Mouse (Mus musculus): ENCODE measurements at regions not wholly inside any gene's neighbourhood (a gene's known extent, or its start where the extent isn't known, plus 50 kb on each side); places are given as distances from the start of the nearest gene placed in this dataset.
A peak's percentile ranks its signal among the peaks of the same experiment; 100 is the strongest.

GRCm38 (mm10) chr14:25206855-25207254, 252.1 kb upstream of the Zmiz1 start:
- Histone ChIP-seq H3K4me1 (ENCODE audit: control insufficient read depth, insufficient read depth, low read length) (no peaks in the 10 kb centered on the region), H3K27ac (ENCODE audit: insufficient read depth, low read depth, low read length) (no peak overlapping the region), H3K4me3 (ENCODE audit: insufficient read depth, low read depth, low read length) (no peak overlapping the region)
- no peak for TF ChIP-seq POLR2A (IDR thresholded peaks at IDR 0.05; ENCODE audit: insufficient read depth, low read depth, low read length)
- TF ChIP-seq CTCF (IDR thresholded peaks at IDR 0.05; ENCODE audit: insufficient read depth, low read depth, low read length), result no peak
- WGBS, result 79% methylated on average over 4 of the region's 4 CpGs

- Histone ChIP-seq H3K27ac (ENCODE audit: insufficient read depth, low read depth, low read length) (no peak overlapping the region), H3K4me3 (ENCODE audit: insufficient read depth, low read depth, low read length) (no peak overlapping the region), H3K4me1 (ENCODE audit: control insufficient read depth, insufficient read depth, low read length) (no peaks in the 10 kb centered on the region)
- no peak for TF ChIP-seq POLR2A (IDR thresholded peaks at IDR 0.05; ENCODE audit: insufficient read depth, low read depth, low read length)
- TF ChIP-seq CTCF (IDR thresholded peaks at IDR 0.05; ENCODE audit: insufficient read depth, low read depth, low read length), result no peak
- 95% methylated on average over 5 of the region's 5 CpGs for WGBS
Measured at GRCm38 (mm10) chr14:25207422-25207821, 251.6 kb upstream of the Zmiz1 start.

- no peaks in the 10 kb centered on the region for H3K4me1 ChIP-seq (ENCODE audit: control insufficient read depth, insufficient read depth, low read length)
- no peak overlapping the region for H3K4me3 ChIP-seq (ENCODE audit: insufficient read depth, low read depth, low read length)
- 86% methylated on average over 9 of the region's 9 CpGs for WGBS
- no peak for TF ChIP-seq POLR2A (IDR thresholded peaks at IDR 0.05; ENCODE audit: insufficient read depth, low read depth, low read length)
- no peak for TF ChIP-seq CTCF (IDR thresholded peaks at IDR 0.05; ENCODE audit: insufficient read depth, low read depth, low read length)
- no peak overlapping the region for H3K27ac ChIP-seq (ENCODE audit: insufficient read depth, low read depth, low read length)
Measured at GRCm38 (mm10) chr14:25208221-25209056, 250.5 kb upstream of the Zmiz1 start.

- 71% methylated on average over 6 of the region's 6 CpGs for WGBS
- H3K4me3 ChIP-seq (ENCODE audit: insufficient read depth, low read depth, low read length), result no peak overlapping the region
- no peaks in the 10 kb centered on the region for H3K4me1 ChIP-seq (ENCODE audit: control insufficient read depth, insufficient read depth, low read length)
- TF ChIP-seq CTCF (IDR thresholded peaks at IDR 0.05; ENCODE audit: insufficient read depth, low read depth, low read length) (no peak), POLR2A (IDR thresholded peaks at IDR 0.05; ENCODE audit: insufficient read depth, low read depth, low read length) (no peak)
- no peak overlapping the region for H3K27ac ChIP-seq (ENCODE audit: insufficient read depth, low read depth, low read length)
Measured at GRCm38 (mm10) chr14:25213056-25213455, 245.9 kb upstream of the Zmiz1 start.

GRCm38 (mm10) chr14:25223091-25223490, 235.9 kb upstream of the Zmiz1 start:
- Histone ChIP-seq H3K27ac (ENCODE audit: insufficient read depth, low read depth, low read length) (no peak overlapping the region), H3K4me3 (ENCODE audit: insufficient read depth, low read depth, low read length) (no peak overlapping the region), H3K4me1 (ENCODE audit: control insufficient read depth, insufficient read depth, low read length) (peaks cover 20% of the 10 kb centered on the region)
- TF ChIP-seq POLR2A (IDR thresholded peaks at IDR 0.05; ENCODE audit: insufficient read depth, low read depth, low read length) (no peak), CTCF (IDR thresholded peaks at IDR 0.05; ENCODE audit: insufficient read depth, low read depth, low read length) (no peak)
- 56% methylated on average over 1 of the region's 1 CpGs for WGBS

- Histone ChIP-seq H3K4me3 (ENCODE audit: insufficient read depth, low read depth, low read length) (no peak overlapping the region), H3K27ac (ENCODE audit: insufficient read depth, low read depth, low read length) (no peak overlapping the region), H3K4me1 (ENCODE audit: control insufficient read depth, insufficient read depth, low read length) (peaks cover 22% of the 10 kb centered on the region)
- 63% methylated on average over 3 of the region's 3 CpGs for WGBS
- no peak for TF ChIP-seq POLR2A (IDR thresholded peaks at IDR 0.05; ENCODE audit: insufficient read depth, low read depth, low read length)
- no peak for TF ChIP-seq CTCF (IDR thresholded peaks at IDR 0.05; ENCODE audit: insufficient read depth, low read depth, low read length)
Measured at GRCm38 (mm10) chr14:25225214-25225613, 233.8 kb upstream of the Zmiz1 start.

GRCm38 (mm10) chr14:25226155-25226839, 232.7 kb upstream of the Zmiz1 start:
- peak; percentile 25; the same call in 1 of the 2 replicates for TF ChIP-seq POLR2A (IDR thresholded peaks at IDR 0.05; ENCODE audit: insufficient read depth, low read depth, low read length)
- TF ChIP-seq CTCF (IDR thresholded peaks at IDR 0.05; ENCODE audit: insufficient read depth, low read depth, low read length), result no peak
- 13% methylated on average over 11 of the region's 11 CpGs for WGBS
- Histone ChIP-seq H3K4me1 (ENCODE audit: control insufficient read depth, insufficient read depth, low read length) (peaks cover 22% of the 10 kb centered on the region), H3K4me3 (ENCODE audit: insufficient read depth, low read depth, low read length) (0 out of 2 replicates have a peak overlapping the region, but pooled peaks have one; percentile 0), H3K27ac (ENCODE audit: insufficient read depth, low read depth, low read length) (peak overlapping the region; percentile 65)

- H3K27ac ChIP-seq (ENCODE audit: insufficient read depth, low read depth, low read length), result peak overlapping the region; percentile 65
- no peak overlapping the region for H3K4me3 ChIP-seq (ENCODE audit: insufficient read depth, low read depth, low read length)
- 38% methylated on average over 7 of the region's 7 CpGs for WGBS
- peaks cover 25% of the 10 kb centered on the region for H3K4me1 ChIP-seq (ENCODE audit: control insufficient read depth, insufficient read depth, low read length)
- TF ChIP-seq POLR2A (IDR thresholded peaks at IDR 0.05; ENCODE audit: insufficient read depth, low read depth, low read length) (no peak), CTCF (IDR thresholded peaks at IDR 0.05; ENCODE audit: insufficient read depth, low read depth, low read length) (no peak)
Measured at GRCm38 (mm10) chr14:25226840-25227506, 232.0 kb upstream of the Zmiz1 start.

Data from olfactory bulb, adult 2 months (tissue).